Mouse (Mus musculus): Measurements from ENCODE around the gene Gm38431. TPM values are rescaled to one million over a fixed set of nuclear protein-coding genes. Genes with fewer than 3 reads are reported as not detected.

Gene Gm38431
- total and polyA plus RNA-seq, 2 experiments from 2014 or later, result 0.43 to 0.44 TPM

DNA sequence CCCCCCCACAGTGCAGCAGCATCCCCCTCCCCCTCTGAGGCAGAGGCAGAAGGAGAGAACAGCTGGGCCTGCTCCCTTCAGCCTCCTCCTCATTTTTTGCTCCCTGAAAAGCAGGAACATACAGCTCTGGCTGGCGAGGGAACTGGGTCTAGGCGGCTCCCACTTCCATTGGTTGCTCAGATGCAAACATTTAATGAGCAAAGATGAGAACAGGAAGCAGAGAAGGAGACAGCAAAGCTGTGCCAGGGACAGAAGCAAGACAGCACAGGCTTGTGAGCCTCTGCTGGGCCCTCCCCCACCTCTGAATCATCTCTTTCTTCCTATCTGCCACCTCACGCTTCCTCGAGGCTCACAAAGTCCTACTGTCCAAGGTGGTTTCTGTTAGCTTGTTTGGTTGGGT, 50.5 kb downstream of the Gm38431 start:
- no peak for TF ChIP-seq CTCF (IDR thresholded peaks at IDR 0.05; ENCODE audit: low read depth)
- Histone ChIP-seq H3K27me3 (ENCODE audit: insufficient read depth, low read length) (peaks cover 19% of the 10 kb centered on the region), H3K27ac (ENCODE audit: low read depth, low read length) (no peak overlapping the region), H3K36me3 (ENCODE audit: insufficient read depth) (no peaks in the 10 kb centered on the region), H3K4me3 (ENCODE audit: low read depth, low read length) (no peak overlapping the region), H3K4me2 (ENCODE audit: low read depth) (no peak overlapping the region), H3K4me1 (ENCODE audit: insufficient read depth) (no peaks in the 10 kb centered on the region; the same call in 1 of the 2 replicates), H3K9me3 (ENCODE audit: low read length) (no peaks in the 10 kb centered on the region), H3K9ac (no peak overlapping the region)
- DNase-seq (no peak), ATAC-seq (no peak)
- WGBS, result 40% methylated on average over 4 of the region's 4 CpGs

DNA sequence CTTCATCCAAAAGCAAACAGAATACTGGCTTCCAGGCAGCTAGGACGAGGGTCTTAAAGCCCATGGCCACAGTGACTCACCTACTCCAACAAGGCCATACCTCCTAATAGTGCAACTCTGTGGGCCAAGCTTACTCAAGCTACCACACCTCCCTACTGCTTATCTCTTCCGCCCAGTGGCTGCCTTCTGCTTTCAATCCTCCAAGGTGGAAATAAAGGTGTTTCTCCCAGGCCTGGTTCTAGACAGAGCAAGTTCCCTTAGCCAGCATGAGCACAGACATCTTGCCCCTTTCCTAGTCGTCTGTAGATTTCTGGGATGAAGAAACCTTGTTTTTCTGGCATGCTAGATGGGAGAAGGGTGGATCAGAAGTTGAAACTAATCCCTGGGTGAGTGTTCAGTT, 52.0 kb downstream of the Gm38431 start:
- no peak overlapping the region for H3K4me3 ChIP-seq (ENCODE audit: low read depth, low read length)
- no peaks in the 10 kb centered on the region for H3K9me3 ChIP-seq (ENCODE audit: low read length)
- peaks cover 35% of the 10 kb centered on the region for H3K27me3 ChIP-seq (ENCODE audit: insufficient read depth, low read length)
- no peak overlapping the region for H3K4me2 ChIP-seq (ENCODE audit: low read depth)
- ATAC-seq (no peak), DNase-seq (no peak)
- no peaks in the 10 kb centered on the region for H3K36me3 ChIP-seq (ENCODE audit: insufficient read depth)
- H3K27ac ChIP-seq (ENCODE audit: low read depth, low read length), result no peak overlapping the region
- WGBS, result 73% methylated on average over 3 of the region's 3 CpGs
- H3K9ac ChIP-seq, result no peak overlapping the region
- peaks cover 4% of the 10 kb centered on the region; the same call in 1 of the 2 replicates for H3K4me1 ChIP-seq (ENCODE audit: insufficient read depth)
- no peak for TF ChIP-seq CTCF (IDR thresholded peaks at IDR 0.05; ENCODE audit: low read depth)

DNA sequence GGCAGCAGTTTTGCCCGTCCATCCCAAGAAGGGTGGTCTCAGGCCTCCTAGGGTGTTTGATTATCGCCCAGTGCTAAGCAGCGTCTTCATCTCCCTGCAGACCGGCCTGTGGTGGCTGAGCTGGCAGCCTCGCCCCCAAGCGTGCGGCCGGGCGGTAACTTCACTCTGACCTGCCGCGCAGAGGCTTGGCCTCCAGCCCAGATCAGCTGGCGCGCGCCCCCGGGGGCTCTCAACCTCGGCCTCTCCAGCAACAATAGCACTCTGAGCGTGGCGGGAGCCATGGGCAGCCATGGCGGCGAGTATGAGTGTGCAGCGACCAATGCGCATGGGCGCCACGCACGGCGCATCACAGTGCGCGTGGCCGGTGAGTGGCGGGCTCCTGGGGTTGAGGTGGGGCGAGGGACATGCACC, 54.3 kb downstream of the Gm38431 start:
- DNase-seq (peak; percentile 76), ATAC-seq (peak; percentile 84)
- H3K4me3 ChIP-seq (ENCODE audit: low read depth, low read length), result peak overlapping the region; percentile 43
- H3K9me3 ChIP-seq (ENCODE audit: low read length), result no peaks in the 10 kb centered on the region
- H3K4me2 ChIP-seq (ENCODE audit: low read depth), result peak overlapping the region; percentile 79
- peaks cover 55% of the 10 kb centered on the region for H3K27me3 ChIP-seq (ENCODE audit: insufficient read depth, low read length)
- peak overlapping the region; percentile 67 for H3K9ac ChIP-seq
- H3K36me3 ChIP-seq (ENCODE audit: insufficient read depth), result no peaks in the 10 kb centered on the region
- peaks cover 13% of the 10 kb centered on the region for H3K4me1 ChIP-seq (ENCODE audit: insufficient read depth)
- no peak for TF ChIP-seq CTCF (IDR thresholded peaks at IDR 0.05; ENCODE audit: low read depth)
- WGBS, result 2% methylated on average over 31 of the region's 31 CpGs
- H3K27ac ChIP-seq (ENCODE audit: low read depth, low read length), result no peak overlapping the region

DNA sequence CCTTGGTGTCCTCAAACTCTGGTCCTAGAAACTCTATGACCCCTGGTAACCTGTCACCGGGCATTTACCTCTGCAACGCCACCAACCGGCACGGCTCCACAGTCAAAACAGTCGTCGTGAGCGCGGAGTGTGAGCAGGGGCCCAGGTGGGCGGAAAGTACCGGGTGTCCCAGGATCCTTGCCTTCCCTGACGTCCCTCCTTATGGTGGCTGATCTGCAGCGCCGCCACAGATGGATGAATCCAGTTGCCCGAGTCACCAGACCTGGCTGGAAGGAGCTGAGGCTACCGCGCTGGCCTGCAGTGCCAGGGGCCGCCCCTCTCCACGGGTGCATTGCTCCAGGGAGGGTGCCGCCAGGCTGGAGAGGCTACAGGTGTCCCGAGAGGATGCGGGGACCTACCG, 55.1 kb downstream of the Gm38431 start:
- peak overlapping the region; percentile 67; the same call in 1 of the 2 replicates for H3K9ac ChIP-seq
- no peaks in the 10 kb centered on the region for H3K36me3 ChIP-seq (ENCODE audit: insufficient read depth)
- no peak overlapping the region for H3K27ac ChIP-seq (ENCODE audit: low read depth, low read length)
- no peaks in the 10 kb centered on the region for H3K9me3 ChIP-seq (ENCODE audit: low read length)
- 2% methylated on average over 22 of the region's 22 CpGs for WGBS
- peak overlapping the region; percentile 79 for H3K4me2 ChIP-seq (ENCODE audit: low read depth)
- no peak for ATAC-seq
- peaks cover 13% of the 10 kb centered on the region for H3K4me1 ChIP-seq (ENCODE audit: insufficient read depth)
- TF ChIP-seq CTCF (IDR thresholded peaks at IDR 0.05; ENCODE audit: low read depth), result no peak
- peak; percentile 9 for DNase-seq
- H3K4me3 ChIP-seq (ENCODE audit: low read depth, low read length), result peak overlapping the region; percentile 43
- H3K27me3 ChIP-seq (ENCODE audit: insufficient read depth, low read length), result peaks cover 55% of the 10 kb centered on the region

DNA sequence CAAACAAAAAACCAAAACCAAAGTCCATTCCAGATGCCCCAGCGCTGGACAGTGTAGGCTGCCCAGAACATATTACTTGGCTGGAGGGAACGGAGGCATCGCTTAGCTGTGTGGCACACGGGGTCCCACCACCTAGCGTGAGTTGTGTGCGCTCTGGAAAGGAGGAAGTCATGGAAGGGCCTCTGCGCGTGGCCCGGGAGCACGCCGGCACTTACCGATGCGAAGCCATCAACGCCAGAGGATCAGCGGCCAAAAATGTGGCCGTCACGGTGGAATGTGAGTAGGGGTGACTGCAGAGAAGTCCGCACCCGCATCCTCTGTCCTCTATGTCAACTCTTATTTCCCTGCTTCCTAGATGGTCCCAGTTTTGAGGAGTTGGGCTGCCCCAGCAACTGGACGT, 55.6 kb downstream of the Gm38431 start:
- no peak for TF ChIP-seq CTCF (IDR thresholded peaks at IDR 0.05; ENCODE audit: low read depth)
- H3K4me1 ChIP-seq (ENCODE audit: insufficient read depth), result peaks cover 13% of the 10 kb centered on the region
- no peaks in the 10 kb centered on the region for H3K36me3 ChIP-seq (ENCODE audit: insufficient read depth)
- DNase-seq, result no peak
- H3K27me3 ChIP-seq (ENCODE audit: insufficient read depth, low read length), result peaks cover 55% of the 10 kb centered on the region
- no peak overlapping the region for H3K9ac ChIP-seq
- no peaks in the 10 kb centered on the region for H3K9me3 ChIP-seq (ENCODE audit: low read length)
- 7% methylated on average over 20 of the region's 20 CpGs for WGBS
- H3K4me2 ChIP-seq (ENCODE audit: low read depth), result peak overlapping the region; percentile 79
- peak overlapping the region; percentile 43 for H3K4me3 ChIP-seq (ENCODE audit: low read depth, low read length)
- no peak for ATAC-seq
- no peak overlapping the region for H3K27ac ChIP-seq (ENCODE audit: low read depth, low read length)

DNA sequence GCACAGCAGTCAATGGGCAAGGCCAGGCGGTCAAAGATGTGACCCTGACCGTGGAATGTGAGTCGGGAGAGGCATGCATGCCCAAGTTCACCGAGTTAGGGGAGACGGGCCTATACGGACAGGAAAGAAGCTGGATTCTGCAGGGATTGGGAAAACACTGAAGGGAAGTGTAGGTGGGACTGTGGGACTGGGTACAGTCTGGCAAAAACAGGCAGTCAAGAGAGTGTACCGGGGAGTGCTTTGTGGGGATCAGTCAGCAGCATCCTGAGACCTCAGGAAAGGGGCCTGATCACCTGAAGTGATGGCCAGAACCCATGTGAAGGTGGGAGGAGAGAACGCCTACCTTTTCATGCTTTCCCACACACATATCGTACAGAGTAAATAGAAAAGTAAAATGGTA, 56.2 kb downstream of the Gm38431 start:
- no peak overlapping the region for H3K9ac ChIP-seq
- TF ChIP-seq CTCF (IDR thresholded peaks at IDR 0.05; ENCODE audit: low read depth), result no peak
- no peak overlapping the region for H3K27ac ChIP-seq (ENCODE audit: low read depth, low read length)
- H3K4me3 ChIP-seq (ENCODE audit: low read depth, low read length), result peak overlapping the region; percentile 43; the same call in 1 of the 2 replicates
- ATAC-seq (no peak), DNase-seq (no peak)
- H3K4me1 ChIP-seq (ENCODE audit: insufficient read depth), result peaks cover 13% of the 10 kb centered on the region
- peak overlapping the region; percentile 79 for H3K4me2 ChIP-seq (ENCODE audit: low read depth)
- peaks cover 55% of the 10 kb centered on the region for H3K27me3 ChIP-seq (ENCODE audit: insufficient read depth, low read length)
- H3K9me3 ChIP-seq (ENCODE audit: low read length), result no peaks in the 10 kb centered on the region
- 20% methylated on average over 9 of the region's 9 CpGs for WGBS
- no peaks in the 10 kb centered on the region for H3K36me3 ChIP-seq (ENCODE audit: insufficient read depth)

DNA sequence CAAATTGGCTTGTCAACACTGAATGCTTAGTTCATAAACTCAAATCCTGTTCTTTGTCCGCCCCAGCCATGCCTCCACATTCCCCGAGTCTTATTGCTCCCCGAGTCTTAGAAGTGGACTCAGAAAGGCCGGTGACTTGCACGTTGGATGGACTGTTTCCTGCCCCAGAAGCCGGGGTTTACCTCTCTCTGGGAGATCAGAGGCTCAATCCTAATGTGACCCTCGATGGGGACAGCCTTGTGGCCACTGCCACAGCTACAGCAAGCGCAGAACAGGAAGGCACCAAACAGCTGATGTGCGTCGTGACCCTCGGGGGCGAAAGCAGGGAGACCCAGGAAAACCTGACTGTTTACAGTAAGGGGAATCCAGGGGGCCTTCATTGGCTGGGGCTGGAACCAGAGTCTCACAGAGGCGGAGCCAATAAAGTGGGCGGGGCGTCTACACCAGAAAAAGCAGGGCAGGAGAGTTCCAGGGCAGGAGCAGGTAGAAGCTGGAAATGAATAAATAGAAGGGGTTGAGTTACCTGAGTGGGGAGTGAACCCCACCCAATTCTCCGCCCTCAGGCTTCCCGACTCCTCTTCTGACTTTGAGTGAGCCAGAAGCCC, 57.2 kb downstream of the Gm38431 start:
- no peak for TF ChIP-seq CTCF (IDR thresholded peaks at IDR 0.05; ENCODE audit: low read depth)
- 7% methylated on average over 17 of the region's 17 CpGs for WGBS
- Histone ChIP-seq H3K4me2 (ENCODE audit: low read depth) (0 out of 2 replicates have a peak overlapping the region, but pooled peaks have one; percentile 2), H3K27me3 (ENCODE audit: insufficient read depth, low read length) (peaks cover 64% of the 10 kb centered on the region), H3K9ac (no peak overlapping the region), H3K9me3 (ENCODE audit: low read length) (no peaks in the 10 kb centered on the region), H3K4me3 (ENCODE audit: low read depth, low read length) (no peak overlapping the region), H3K4me1 (ENCODE audit: insufficient read depth) (peaks cover 13% of the 10 kb centered on the region), H3K27ac (ENCODE audit: low read depth, low read length) (no peak overlapping the region), H3K36me3 (ENCODE audit: insufficient read depth) (no peaks in the 10 kb centered on the region)
- ATAC-seq (no peak), DNase-seq (no peak)

All from forebrain, postnatal 0 days (tissue).